ENCODE assay signal across 8 mouse cellular contexts in genomic region chr8:90861266-90861944, GRCm38 (mm10). TPM values are rescaled to one million over a fixed set of nuclear protein-coding genes. Genes with fewer than 3 reads are reported as not detected.
DNase-seq lines count a peak whose midpoint lies in the region; ATAC-seq and TF ChIP-seq lines count a peak whose summit lies in the region.

No protein-coding gene starts in this region.

- TF ChIP-seq CTCF in kidney, postnatal 0 days (IDR thresholded peaks at IDR 0.05; ENCODE audit: low read depth) = no peak
- TF ChIP-seq CTCF in kidney, adult 2 months (conservative IDR thresholded peaks at IDR 0.05; ENCODE audit: insufficient read depth, insufficient read length, low read depth, low read length) = no peak
- no peak for TF ChIP-seq CTCF in liver, embryonic 14.5 days (IDR thresholded peaks at IDR 0.05; ENCODE audit: low read depth)

- no peaks in the 10 kb centered on the region for H3K9me3 ChIP-seq in kidney, postnatal 0 days (replicated peaks; ENCODE audit: low read length)
- no peaks in the 10 kb centered on the region for H3K9me3 ChIP-seq in embryonic facial prominence, embryonic 11.5 days (replicated peaks; ENCODE audit: control insufficient read depth, low read length)
- H3K9me3 ChIP-seq in hindbrain, embryonic 10.5 days = no peaks in the 10 kb centered on the region
- no peaks in the 10 kb centered on the region for H3K9me3 ChIP-seq in liver, embryonic 14.5 days (ENCODE audit: control insufficient read depth, low read length)

- H3K27me3 ChIP-seq in kidney, postnatal 0 days (ENCODE audit: insufficient read depth, low read length) = no peaks in the 10 kb centered on the region
- H3K27me3 ChIP-seq in kidney, adult 2 months (replicated peaks; ENCODE audit: control insufficient read depth, insufficient read depth, low read length) = no peaks in the 10 kb centered on the region
- no peaks in the 10 kb centered on the region for H3K27me3 ChIP-seq in embryonic facial prominence, embryonic 11.5 days (ENCODE audit: control insufficient read depth, insufficient read depth, low read length)
- no peaks in the 10 kb centered on the region for H3K27me3 ChIP-seq in hindbrain, embryonic 10.5 days (ENCODE audit: insufficient read depth, poor library complexity, severe bottlenecking)
- no peaks in the 10 kb centered on the region for H3K27me3 ChIP-seq in liver, embryonic 14.5 days (ENCODE audit: control insufficient read depth, insufficient read depth, low read length)

- TF ChIP-seq POLR2A in kidney, adult 2 months (IDR thresholded peaks at IDR 0.05; ENCODE audit: low read depth, low read length) = no peak

- TF ChIP-seq EP300 in liver, embryonic 14.5 days (IDR thresholded peaks at IDR 0.05; ENCODE audit: low read depth) = no peak

- DNase-seq in kidney, postnatal 0 days (ENCODE audit: low spot score) = peak; percentile 16
- DNase-seq in kidney, adult 2 months = no peak
- DNase-seq in NIH3T3 (ENCODE audit: low read depth) = peak; percentile 65
- no peak for DNase-seq in embryonic facial prominence, embryonic 11.5 days (ENCODE audit: low spot score)
- peak; percentile 63 for DNase-seq in hindbrain, embryonic 10.5 days (ENCODE audit: low spot score)
- no peak for DNase-seq in liver, embryonic 14.5 days (ENCODE audit: low read depth in 3 of 3, low spot score in 3 of 3)
- peak; percentile 81 for DNase-seq in retina, postnatal 1 day
- DNase-seq in kidney, adult 18-20 months = no peak

- H3K27ac ChIP-seq in kidney, postnatal 0 days = peak overlapping the region; percentile 47; the same call in 1 of the 2 replicates
- H3K27ac ChIP-seq in kidney, adult 2 months (ENCODE audit: insufficient read depth, low read depth, low read length) = no peak overlapping the region
- H3K27ac ChIP-seq in embryonic facial prominence, embryonic 11.5 days (replicated peaks; ENCODE audit: low read depth, low read length) = peak overlapping the region; percentile 95
- peak overlapping the region; percentile 90 for H3K27ac ChIP-seq in hindbrain, embryonic 10.5 days
- H3K27ac ChIP-seq in liver, embryonic 14.5 days = no peak overlapping the region

- H3K4me3 ChIP-seq in kidney, postnatal 0 days (replicated peaks; ENCODE audit: low read depth, low read length) = no peak overlapping the region
- H3K4me3 ChIP-seq in kidney, adult 2 months (ENCODE audit: insufficient read depth, low read depth, low read length) = no peak overlapping the region
- H3K4me3 ChIP-seq in embryonic facial prominence, embryonic 11.5 days (ENCODE audit: low read depth, low read length) = no peak overlapping the region
- peak overlapping the region; percentile 34 for H3K4me3 ChIP-seq in hindbrain, embryonic 10.5 days
- no peak overlapping the region for H3K4me3 ChIP-seq in liver, embryonic 14.5 days (ENCODE audit: insufficient read depth in 1 of 2, low read depth in 2 of 2, low read length in 2 of 2)

- H3K36me3 ChIP-seq in kidney, postnatal 0 days (ENCODE audit: insufficient read depth, low read length) = no peaks in the 10 kb centered on the region
- H3K36me3 ChIP-seq in kidney, adult 2 months (ENCODE audit: control insufficient read depth, insufficient read depth, low read length) = no peaks in the 10 kb centered on the region
- no peaks in the 10 kb centered on the region for H3K36me3 ChIP-seq in embryonic facial prominence, embryonic 11.5 days (replicated peaks; ENCODE audit: control insufficient read depth, insufficient read depth, low read depth, low read length)
- H3K36me3 ChIP-seq in hindbrain, embryonic 10.5 days = no peaks in the 10 kb centered on the region
- no peaks in the 10 kb centered on the region for H3K36me3 ChIP-seq in liver, embryonic 14.5 days (replicated peaks; ENCODE audit: control insufficient read depth, insufficient read depth, low read depth)

- peaks cover 11% of the 10 kb centered on the region; the same call in 1 of the 2 replicates for H3K4me1 ChIP-seq in kidney, postnatal 0 days (replicated peaks; ENCODE audit: insufficient read depth, low read length)
- no peaks in the 10 kb centered on the region for H3K4me1 ChIP-seq in kidney, adult 2 months (ENCODE audit: control insufficient read depth, insufficient read depth, low read length)
- no peaks in the 10 kb centered on the region; the same call in 1 of the 2 replicates for H3K4me1 ChIP-seq in embryonic facial prominence, embryonic 11.5 days (ENCODE audit: control insufficient read depth, insufficient read depth, low read length)
- H3K4me1 ChIP-seq in hindbrain, embryonic 10.5 days (replicated peaks) = peaks cover 52% of the 10 kb centered on the region
- peaks cover 0 to 6% of the 10 kb centered on the region in 2 experiments; a peak in 1 of 4 replicates for H3K4me1 ChIP-seq in liver, embryonic 14.5 days (replicated peaks; ENCODE audit: control insufficient read depth in 2 of 2, insufficient read depth in 2 of 2, low read length in 1 of 2)

- WGBS in kidney, postnatal 0 days = 16% methylated on average over 9 of the region's 9 CpGs
- 58% methylated on average over 9 of the region's 9 CpGs for WGBS in kidney, adult 2 months
- WGBS in embryonic facial prominence, embryonic 11.5 days = 4% methylated on average over 9 of the region's 9 CpGs
- WGBS in hindbrain, embryonic 10.5 days = 5% methylated on average over 9 of the region's 9 CpGs
- 17% methylated on average over 9 of the region's 9 CpGs for WGBS in liver, embryonic 14.5 days (ENCODE audit: insufficient replicate concordance)

- no peak overlapping the region for H3K4me2 ChIP-seq in kidney, postnatal 0 days (ENCODE audit: low read length)
- peak overlapping the region; percentile 35 for H3K4me2 ChIP-seq in embryonic facial prominence, embryonic 11.5 days (ENCODE audit: low read depth, low read length)
- peak overlapping the region; percentile 15; the same call in 1 of the 2 replicates for H3K4me2 ChIP-seq in liver, embryonic 14.5 days (ENCODE audit: low read depth)

- ATAC-seq in kidney, postnatal 0 days (replicated peaks; ENCODE audit: low FRiP score, low read depth) = peak; percentile 29; the same call in 1 of the 2 replicates
- peak; percentile 12 for ATAC-seq in embryonic facial prominence, embryonic 11.5 days (replicated peaks; ENCODE audit: insufficient number of reproducible peaks, low FRiP score, low TSS enrichment, low read depth)
- ATAC-seq in liver, embryonic 14.5 days (ENCODE audit: insufficient read depth) = no peak

- H3K9ac ChIP-seq in kidney, postnatal 0 days (ENCODE audit: low read depth, low read length) = no peak overlapping the region
- H3K9ac ChIP-seq in embryonic facial prominence, embryonic 11.5 days (replicated peaks; ENCODE audit: low read length) = peak overlapping the region; percentile 37
- no peak overlapping the region for H3K9ac ChIP-seq in liver, embryonic 14.5 days (replicated peaks)

RNA-seq across cellular contexts. Expression of gene Chd9, which starts 33.3 kb away (rescaled TPM):
- 116 and 117 TPM in 2 replicates for polyA plus RNA-seq in kidney, postnatal 0 days (2015; fragmentation: Nextera tagmentation; extraction: Ambion mirVana)
- 224 and 271 TPM in 2 replicates for polyA plus RNA-seq in kidney, adult 2 months (2012; rRNA removed)
- polyA plus RNA-seq in embryonic facial prominence, embryonic 11.5 days (2014; fragmentation: Nextera tagmentation; extraction: Ambion mirVana) = 37.1 and 38.9 TPM in 2 replicates
- polyA plus RNA-seq in hindbrain, embryonic 10.5 days (2016; fragmentation: Nextera tagmentation; extraction: Ambion mirVana) = 38.0 and 40.2 TPM in 2 replicates
- 5.7 and 6.4 TPM in 2 replicates for polyA plus RNA-seq in liver, embryonic 14.5 days (2012; rRNA removed)
- polyA plus RNA-seq in liver, embryonic 14.5 days (2014; fragmentation: Nextera tagmentation; extraction: Ambion mirVana) = 12.2 and 13.2 TPM in 2 replicates

RNA-seq across cellular contexts. Expression of gene Gm19935, which starts 44.2 kb away (rescaled TPM):
- polyA plus RNA-seq in kidney, postnatal 0 days (2015; fragmentation: Nextera tagmentation; extraction: Ambion mirVana) = 0.12 TPM in 1 of 2 replicates, not detected in the other
- polyA plus RNA-seq in kidney, adult 2 months (2012; rRNA removed) = 0.16 and 0.24 TPM in 2 replicates
- polyA plus RNA-seq in embryonic facial prominence, embryonic 11.5 days (2014; fragmentation: Nextera tagmentation; extraction: Ambion mirVana) = not detected in 2 replicates
- polyA plus RNA-seq in hindbrain, embryonic 10.5 days (2016; fragmentation: Nextera tagmentation; extraction: Ambion mirVana) = 0.16 and 0.73 TPM in 2 replicates
- polyA plus RNA-seq in liver, embryonic 14.5 days (2012; rRNA removed) = not detected in 2 replicates
- not detected in 2 replicates for polyA plus RNA-seq in liver, embryonic 14.5 days (2014; fragmentation: Nextera tagmentation; extraction: Ambion mirVana)

Comparison
In these comparisons a context has a peak if more than half of its experiments do, and no peak if none do; other contexts are left out.
1. DNase-seq: peak in kidney, postnatal 0 days (single experiment), NIH3T3 (single experiment), hindbrain, embryonic 10.5 days (single experiment) and retina, postnatal 1 day (single experiment); none in kidney, adult 2 months (single experiment), embryonic facial prominence, embryonic 11.5 days (single experiment), liver, embryonic 14.5 days (0 of 3) and kidney, adult 18-20 months (single experiment).
2. H3K27ac ChIP-seq: peak in kidney, postnatal 0 days (single experiment), embryonic facial prominence, embryonic 11.5 days (single experiment) and hindbrain, embryonic 10.5 days (single experiment); none in kidney, adult 2 months (single experiment) and liver, embryonic 14.5 days (single experiment).